9 mouse cellular contexts compared by ENCODE assay signal in the genomic region with DNA sequence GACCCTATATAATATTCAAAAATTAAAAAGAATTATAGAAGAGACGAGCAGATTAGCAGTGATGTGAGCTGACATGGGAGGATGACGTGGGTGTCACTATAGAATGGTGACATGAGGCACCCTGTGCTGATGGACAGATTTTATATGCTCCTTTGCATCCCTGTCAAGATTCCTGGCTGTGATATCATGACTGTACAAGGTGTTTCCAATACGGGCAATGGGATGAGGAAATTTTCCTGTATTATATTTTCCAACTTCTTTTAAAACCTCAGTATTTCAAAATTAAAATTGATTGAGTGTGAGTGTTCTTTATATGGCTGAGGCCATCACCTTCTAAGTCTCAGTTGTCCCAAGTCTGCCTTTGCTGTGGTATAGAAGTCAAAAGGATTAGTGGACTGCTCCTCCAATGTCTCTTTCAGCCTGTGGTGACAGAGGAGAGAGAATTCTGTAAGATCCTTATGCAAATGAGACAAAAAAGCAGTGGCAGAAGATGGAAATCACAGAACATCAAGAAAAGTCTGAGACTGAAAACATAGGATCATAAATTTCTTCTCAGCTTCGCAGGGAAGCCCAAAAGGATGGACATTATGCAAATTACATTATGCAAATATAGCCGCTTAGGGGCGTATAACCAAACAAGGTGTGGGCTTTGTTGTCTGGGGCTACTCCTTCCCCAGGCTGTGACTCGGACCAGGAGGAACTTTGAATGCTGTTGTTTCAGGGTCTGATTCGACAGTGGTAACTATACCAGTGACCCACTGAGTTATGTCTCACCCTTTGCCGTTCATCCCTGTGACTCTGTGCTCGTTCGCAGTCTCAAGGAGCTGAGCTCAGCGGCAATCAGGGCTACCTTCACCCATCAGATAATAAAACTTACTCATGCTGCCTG.
DNase-seq lines count a peak whose midpoint lies in the region; ATAC-seq and TF ChIP-seq lines count a peak whose summit lies in the region.
"Had no signal": no experiment of that assay in that cellular context is flagged by ENCODE, and none has a peak within 500 bp of the region (broad histone marks: within the 10 kb centered on the region; RNA-seq: fewer than 3 reads in every experiment).

No protein-coding gene starts in this region.

- no peak for ATAC-seq in heart, embryonic 12.5 days (ENCODE audit: insufficient number of reproducible peaks, low FRiP score)

- no peak for TF ChIP-seq CTCF in testis, adult 2 months (IDR thresholded peaks at IDR 0.05; ENCODE audit: control insufficient read depth, insufficient read depth, insufficient replicate concordance, low read depth, low read length)
- no peak for TF ChIP-seq CTCF in left cerebral cortex, adult 2 months (IDR thresholded peaks at IDR 0.05)

- H3K9me3 ChIP-seq in heart, embryonic 12.5 days (replicated peaks), result no peaks in the 10 kb centered on the region
- H3K9me3 ChIP-seq in midbrain, embryonic 10.5 days (replicated peaks), result no peaks in the 10 kb centered on the region

- TF ChIP-seq POLR2A in testis, adult 2 months (IDR thresholded peaks at IDR 0.05; ENCODE audit: control insufficient read depth, low read depth, low read length), result no peak

- H3K9ac ChIP-seq in heart, embryonic 12.5 days, result 0 out of 2 replicates have a peak overlapping the region, but pooled peaks have one; percentile 23

- H3K27ac ChIP-seq in heart, embryonic 12.5 days (ENCODE audit: poor library complexity, severe bottlenecking), result no peak overlapping the region
- no peak overlapping the region for H3K27ac ChIP-seq in testis, adult 2 months (ENCODE audit: control insufficient read depth, insufficient read depth, low read depth, low read length)
- peak overlapping the region; percentile 76 for H3K27ac ChIP-seq in midbrain, embryonic 10.5 days (replicated peaks)
- no peak overlapping the region for H3K27ac ChIP-seq in left cerebral cortex, adult 2 months

- no peak for DNase-seq in heart, adult 11 months
- no peak for DNase-seq in testis, postnatal 10 days (ENCODE audit: low spot score)
- DNase-seq in midbrain, embryonic 10.5 days (ENCODE audit: low spot score), result peak; percentile 13
- no peak for DNase-seq in spleen, adult 18-20 months
- DNase-seq in left cerebral cortex, adult 2 months (ENCODE audit: extremely low spot score in 1 of 2, low spot score in 2 of 2), result no peak
- no peak for DNase-seq in cerebellum, postnatal 25 days
- DNase-seq: adrenal gland, postnatal 10 days had no signal

- no peaks in the 10 kb centered on the region for H3K36me3 ChIP-seq in heart, embryonic 12.5 days
- H3K36me3 ChIP-seq in testis, adult 2 months (ENCODE audit: control insufficient read depth, insufficient read depth, low read length), result no peaks in the 10 kb centered on the region
- no peaks in the 10 kb centered on the region for H3K36me3 ChIP-seq in midbrain, embryonic 10.5 days

- WGBS in heart, embryonic 12.5 days, result 53% methylated on average over 12 of the region's 12 CpGs
- 55% methylated on average over 12 of the region's 12 CpGs for WGBS in midbrain, embryonic 10.5 days

- H3K4me3 ChIP-seq in heart, embryonic 12.5 days, result peak overlapping the region; percentile 27
- H3K4me3 ChIP-seq in testis, adult 2 months (ENCODE audit: control insufficient read depth, low read depth, low read length), result peak overlapping the region; percentile 13; the same call in 1 of the 2 replicates
- H3K4me3 ChIP-seq in midbrain, embryonic 10.5 days, result peak overlapping the region; percentile 30
- no peak overlapping the region for H3K4me3 ChIP-seq in left cerebral cortex, adult 2 months

- H3K4me1 ChIP-seq in heart, embryonic 12.5 days (replicated peaks), result 0 out of 2 replicates have a peak, but pooled peaks cover 5% of the 10 kb centered on the region
- H3K4me1 ChIP-seq in testis, adult 2 months (ENCODE audit: control insufficient read depth, insufficient read depth, low read length), result 0 out of 2 replicates have a peak, but pooled peaks cover 2% of the 10 kb centered on the region
- H3K4me1 ChIP-seq in midbrain, embryonic 10.5 days, result peaks cover 53% of the 10 kb centered on the region

- no peaks in the 10 kb centered on the region for H3K27me3 ChIP-seq in heart, embryonic 12.5 days (replicated peaks)
- no peaks in the 10 kb centered on the region for H3K27me3 ChIP-seq in testis, adult 2 months (ENCODE audit: control insufficient read depth, insufficient read depth, low read length)
- no peaks in the 10 kb centered on the region for H3K27me3 ChIP-seq in midbrain, embryonic 10.5 days (ENCODE audit: low read depth, poor library complexity, severe bottlenecking)

- H3K4me2 ChIP-seq in heart, embryonic 12.5 days, result peak overlapping the region; percentile 51

- intact Hi-C loops in left cerebral cortex, adult 2 months (cut with DNase I), result no loop called here
